19 mouse cellular contexts compared by ENCODE assay signal in the genomic region with DNA sequence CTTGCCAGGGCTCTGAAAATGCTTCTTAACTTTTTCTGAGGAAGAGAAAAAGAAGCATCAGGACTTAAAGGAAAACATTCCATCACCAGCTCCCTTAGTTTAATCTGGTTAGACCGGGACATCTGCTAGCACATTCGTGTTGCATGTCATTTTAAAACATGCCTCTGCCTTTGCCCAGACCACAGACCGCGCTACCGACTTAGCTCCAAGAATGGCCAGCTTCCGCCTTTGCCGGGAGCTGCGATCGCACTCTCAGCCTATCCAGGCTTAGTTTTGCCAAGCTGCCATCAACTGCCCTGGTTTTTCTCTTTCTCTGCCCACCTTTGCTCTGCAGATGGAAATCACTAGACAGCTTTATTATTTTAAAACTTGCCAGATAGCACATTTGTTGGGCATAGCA.
DNase-seq lines count a peak whose midpoint lies in the region; ATAC-seq lines count a peak whose summit lies in the region.
"Had no signal": no experiment of that assay in that cellular context is flagged by ENCODE, and none has a peak within 500 bp of the region (broad histone marks: within the 10 kb centered on the region; RNA-seq: fewer than 3 reads in every experiment).

No protein-coding gene starts in this region.

- H3K4me2 ChIP-seq in heart, embryonic 14.5 days (ENCODE audit: low read length), result peak overlapping the region; percentile 0; the same call in 1 of the 2 replicates
- no peak overlapping the region for H3K4me2 ChIP-seq in intestine, embryonic 15.5 days (replicated peaks)
- H3K4me2 ChIP-seq: embryonic facial prominence, embryonic 12.5 days; forebrain, embryonic 13.5 days; heart, embryonic 13.5 days; hindbrain, embryonic 14.5 days had no signal

- ATAC-seq in heart, embryonic 14.5 days (ENCODE audit: insufficient number of reproducible peaks, insufficient read depth, low FRiP score, low read depth), result no peak
- ATAC-seq in intestine, embryonic 15.5 days, result no peak
- ATAC-seq: forebrain, embryonic 13.5 days; intestine, embryonic 16.5 days had no signal

- no peak overlapping the region for H3K9ac ChIP-seq in heart, embryonic 14.5 days (ENCODE audit: low read length)
- no peak overlapping the region for H3K9ac ChIP-seq in intestine, embryonic 15.5 days
- H3K9ac ChIP-seq: embryonic facial prominence, embryonic 12.5 days; forebrain, embryonic 13.5 days; heart, embryonic 13.5 days; hindbrain, embryonic 14.5 days had no signal

- H3K27ac ChIP-seq in heart, embryonic 14.5 days (replicated peaks in 1 of 2; ENCODE audit: control insufficient read depth in 1 of 2, insufficient read depth in 1 of 2, low read depth in 2 of 2, low read length in 2 of 2), result no peak overlapping the region
- H3K27ac ChIP-seq in intestine, embryonic 15.5 days, result no peak overlapping the region
- H3K27ac ChIP-seq: embryonic facial prominence, embryonic 12.5 days; forebrain, embryonic 13.5 days; heart, adult 2 months; heart, embryonic 13.5 days; hindbrain, embryonic 10.5 days; hindbrain, embryonic 14.5 days had no signal

- H3K36me3 ChIP-seq in heart, embryonic 14.5 days (ENCODE audit: control insufficient read depth, insufficient read depth, low read length), result no peaks in the 10 kb centered on the region
- no peaks in the 10 kb centered on the region for H3K36me3 ChIP-seq in intestine, embryonic 15.5 days
- H3K36me3 ChIP-seq: embryonic facial prominence, embryonic 12.5 days; heart, embryonic 13.5 days; hindbrain, embryonic 10.5 days had no signal

- H3K27me3 ChIP-seq in heart, embryonic 14.5 days (ENCODE audit: control insufficient read depth, insufficient read depth, low read length), result no peaks in the 10 kb centered on the region
- H3K27me3 ChIP-seq in intestine, embryonic 15.5 days (replicated peaks), result no peaks in the 10 kb centered on the region
- H3K27me3 ChIP-seq: embryonic facial prominence, embryonic 12.5 days; heart, embryonic 13.5 days had no signal

- peaks cover 3 to 17% of the 10 kb centered on the region in 2 experiments for H3K4me1 ChIP-seq in heart, embryonic 14.5 days (ENCODE audit: control insufficient read depth in 2 of 2, insufficient read depth in 2 of 2, low read length in 2 of 2)
- H3K4me1 ChIP-seq in intestine, embryonic 15.5 days (replicated peaks), result no peaks in the 10 kb centered on the region
- H3K4me1 ChIP-seq: embryonic facial prominence, embryonic 12.5 days; hindbrain, embryonic 10.5 days had no signal

- no peak overlapping the region for H3K4me3 ChIP-seq in heart, embryonic 14.5 days (ENCODE audit: control insufficient read depth in 1 of 2, insufficient read depth in 1 of 2, low read depth in 1 of 2, low read length in 2 of 2)
- H3K4me3 ChIP-seq in intestine, embryonic 15.5 days (replicated peaks), result no peak overlapping the region
- H3K4me3 ChIP-seq: embryonic facial prominence, embryonic 12.5 days; forebrain, embryonic 13.5 days; heart, adult 2 months; heart, embryonic 13.5 days; hindbrain, embryonic 10.5 days had no signal

- WGBS in heart, embryonic 14.5 days, result 66% methylated on average over 9 of the region's 9 CpGs
- WGBS in intestine, embryonic 15.5 days, result 66% methylated on average over 9 of the region's 9 CpGs

- peak; percentile 33 to 41 for DNase-seq in cerebellum, postnatal 14 days
- DNase-seq in cerebellum, adult 11 months, result no peak
- no peak for DNase-seq in heart, adult 9 months (ENCODE audit: low spot score in 2 of 2)
- peak; percentile 37 to 58 for DNase-seq in layer of hippocampus, postnatal 14 days (ENCODE audit: low spot score in 2 of 2)
- DNase-seq in layer of hippocampus, postnatal 25 days (ENCODE audit: extremely low spot score in 1 of 2, low spot score in 1 of 2), result no peak
- DNase-seq: adrenal gland, postnatal 10 days; cerebellum, adult 11-12 months; cerebellum, adult 9-11 months; embryo, embryonic 11 days; gastrocnemius, postnatal 10 days; heart, adult 2 months had no signal

- no peaks in the 10 kb centered on the region for H3K9me3 ChIP-seq in heart, embryonic 14.5 days (ENCODE audit: control insufficient read depth, low read length)
- H3K9me3 ChIP-seq in intestine, embryonic 15.5 days, result no peaks in the 10 kb centered on the region
- H3K9me3 ChIP-seq: embryonic facial prominence, embryonic 12.5 days; forebrain, embryonic 13.5 days; heart, embryonic 13.5 days; hindbrain, embryonic 10.5 days had no signal

Comparison
In these comparisons a context has a peak if more than half of its experiments do, and no peak if none do; other contexts are left out.
1. DNase-seq: peak in cerebellum, postnatal 14 days (2 of 2) and layer of hippocampus, postnatal 14 days (2 of 2); none in cerebellum, adult 11 months (single experiment), heart, adult 9 months (0 of 2) and layer of hippocampus, postnatal 25 days (0 of 2).